Comparison of ENCODE assay signal across 8 mouse cellular contexts in the genomic region with DNA sequence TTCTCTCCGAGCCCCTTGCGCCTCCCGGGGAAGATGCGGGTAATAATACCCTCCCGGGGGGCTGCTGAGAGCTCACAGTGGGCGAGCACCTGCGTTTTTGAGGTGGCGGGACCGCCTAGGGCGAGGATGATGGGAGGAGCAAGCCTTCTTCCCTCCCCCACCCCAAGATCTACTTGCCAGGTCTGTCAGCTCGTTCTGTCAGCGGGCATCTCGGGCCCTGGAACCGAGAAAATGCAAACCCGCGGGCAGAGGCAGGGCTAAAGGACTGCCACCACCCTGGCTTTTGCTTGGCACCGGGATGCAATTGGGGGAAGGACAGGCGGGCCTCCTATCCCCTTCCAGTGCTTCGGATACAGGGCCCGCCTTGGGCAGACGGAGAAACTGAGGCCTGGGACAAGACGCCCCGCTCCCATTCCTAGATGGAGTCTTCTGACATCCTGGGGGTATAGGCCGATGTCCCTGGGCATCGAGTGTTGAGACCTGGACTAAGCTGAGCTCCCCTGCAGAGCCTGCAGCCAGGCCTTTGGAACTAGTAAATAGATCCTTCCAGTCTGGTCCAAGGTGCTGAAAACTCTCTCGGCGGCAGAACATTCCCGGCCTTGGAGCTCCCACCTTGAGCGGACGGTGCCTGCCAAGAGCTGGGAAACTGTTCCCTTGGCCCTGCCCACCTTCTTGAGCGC. TPM values are rescaled to one million over a fixed set of nuclear protein-coding genes. Genes with fewer than 3 reads are reported as not detected.
A peak's percentile ranks its signal among the peaks of the same experiment; 100 is the strongest.
DNase-seq lines count a peak whose midpoint lies in the region; ATAC-seq and TF ChIP-seq lines count a peak whose summit lies in the region.

No protein-coding gene starts in this region.

- peak; percentile 54 for DNase-seq in kidney, adult 11 months
- DNase-seq in kidney, adult 18-20 months = no peak
- peak; percentile 68 for DNase-seq in brain, embryonic 18.5 days (ENCODE audit: low read depth, low spot score)
- no peak for DNase-seq in hindbrain, embryonic 10.5 days (ENCODE audit: low spot score)
- peak; percentile 49 for DNase-seq in stomach, postnatal 0 days (ENCODE audit: low spot score)
- DNase-seq in layer of hippocampus, postnatal 36 days = no peak
- no peak for DNase-seq in layer of hippocampus, postnatal 14 days (ENCODE audit: low spot score in 2 of 2)

- no peak for TF ChIP-seq CTCF in stomach, postnatal 0 days (IDR thresholded peaks at IDR 0.05; ENCODE audit: low read depth)

- H3K4me1 ChIP-seq in hindbrain, embryonic 10.5 days (replicated peaks) = peaks cover 58% of the 10 kb centered on the region
- peaks cover 12% of the 10 kb centered on the region for H3K4me1 ChIP-seq in liver, embryonic 15.5 days (replicated peaks)
- H3K4me1 ChIP-seq in stomach, postnatal 0 days (replicated peaks; ENCODE audit: control insufficient read depth, insufficient read depth) = peaks cover 8% of the 10 kb centered on the region

- H3K27me3 ChIP-seq in hindbrain, embryonic 10.5 days (ENCODE audit: insufficient read depth, poor library complexity, severe bottlenecking) = peaks cover 6% of the 10 kb centered on the region; the same call in 1 of the 2 replicates
- H3K27me3 ChIP-seq in liver, embryonic 15.5 days = peaks cover 77% of the 10 kb centered on the region
- no peaks in the 10 kb centered on the region for H3K27me3 ChIP-seq in stomach, postnatal 0 days (ENCODE audit: control insufficient read depth, insufficient read depth, low read length)

- H3K9ac ChIP-seq in liver, embryonic 15.5 days = peak overlapping the region; percentile 8; the same call in 1 of the 2 replicates
- peak overlapping the region; percentile 84 for H3K9ac ChIP-seq in stomach, postnatal 0 days (ENCODE audit: low read length)

- H3K4me2 ChIP-seq in liver, embryonic 15.5 days = peak overlapping the region; percentile 63
- H3K4me2 ChIP-seq in stomach, postnatal 0 days (replicated peaks; ENCODE audit: low read depth) = peak overlapping the region; percentile 96

- H3K9me3 ChIP-seq in hindbrain, embryonic 10.5 days = no peaks in the 10 kb centered on the region
- no peaks in the 10 kb centered on the region for H3K9me3 ChIP-seq in liver, embryonic 15.5 days (replicated peaks)
- H3K9me3 ChIP-seq in stomach, postnatal 0 days (ENCODE audit: control insufficient read depth, low read length) = no peaks in the 10 kb centered on the region

- H3K36me3 ChIP-seq in hindbrain, embryonic 10.5 days = peaks cover 13% of the 10 kb centered on the region
- no peaks in the 10 kb centered on the region for H3K36me3 ChIP-seq in liver, embryonic 15.5 days (replicated peaks)
- no peaks in the 10 kb centered on the region for H3K36me3 ChIP-seq in stomach, postnatal 0 days (ENCODE audit: control insufficient read depth, insufficient read depth, low read length)

- H3K27ac ChIP-seq in hindbrain, embryonic 10.5 days = peak overlapping the region; percentile 96
- H3K27ac ChIP-seq in liver, embryonic 15.5 days (replicated peaks) = no peak overlapping the region
- peak overlapping the region; percentile 89 for H3K27ac ChIP-seq in stomach, postnatal 0 days (replicated peaks)

- peak overlapping the region; percentile 79 for H3K4me3 ChIP-seq in hindbrain, embryonic 10.5 days
- peak overlapping the region; percentile 58 for H3K4me3 ChIP-seq in liver, embryonic 15.5 days (replicated peaks)
- H3K4me3 ChIP-seq in stomach, postnatal 0 days (ENCODE audit: low read depth, low read length) = peak overlapping the region; percentile 66

- ATAC-seq in liver, embryonic 15.5 days (ENCODE audit: insufficient read depth) = 0 out of 2 replicates have a peak, but pooled peaks have one; percentile 2
- no peak for ATAC-seq in stomach, postnatal 0 days (ENCODE audit: low FRiP score, low TSS enrichment)

- 2% methylated on average over 31 of the region's 31 CpGs for WGBS in hindbrain, embryonic 10.5 days
- WGBS in liver, embryonic 15.5 days (ENCODE audit: insufficient replicate concordance) = 8% methylated on average over 31 of the region's 31 CpGs
- WGBS in stomach, postnatal 0 days = 1% methylated on average over 29 of the region's 31 CpGs

- TF ChIP-seq EP300 in stomach, postnatal 0 days (optimal IDR thresholded peaks at IDR 0.05) = no peak

RNA-seq across cellular contexts. Expression of gene Zcchc14, which starts 0.8 kb away (rescaled TPM):
- 14.6 and 17.3 TPM in 2 replicates for polyA plus RNA-seq in hindbrain, embryonic 10.5 days (2016; fragmentation: Nextera tagmentation; extraction: Ambion mirVana)
- 0.89 and 1.6 TPM in 2 replicates for polyA plus RNA-seq in liver, embryonic 15.5 days (2015; fragmentation: Nextera tagmentation; extraction: Ambion mirVana)
- 4.5 and 5.1 TPM in 2 replicates for polyA plus RNA-seq in stomach, postnatal 0 days (2015; fragmentation: Nextera tagmentation; extraction: Ambion mirVana)
- total RNA-seq in layer of hippocampus, postnatal 36 days (2021) = 100 to 1,000 TPM in 1 of 2 experiments, 10 to 100 TPM in 1; 93.6 to 102 TPM
- total RNA-seq in layer of hippocampus, postnatal 14 days (2021) = 10 to 100 TPM; 78.1 to 83.0 TPM

Comparison
In these comparisons a context has a peak if more than half of its experiments do, and no peak if none do; other contexts are left out.
1. DNase-seq: peak in kidney, adult 11 months (single experiment), brain, embryonic 18.5 days (single experiment) and stomach, postnatal 0 days (single experiment); none in kidney, adult 18-20 months (single experiment), hindbrain, embryonic 10.5 days (single experiment), layer of hippocampus, postnatal 36 days (0 of 2) and layer of hippocampus, postnatal 14 days (0 of 2).
2. Peak in every context shown above with its lines, with median percentiles within 50 percentile points of each other: H3K4me3 ChIP-seq.